Mouse (Mus musculus) ES-E14 (cell line): ENCODE data around the gene Itsn1.

Experiments used
- CHD2 ChIP-seq: IDR thresholded peaks from 2 replicates; pipeline ENCODE4 v1.6.1; 2014; ENCODE audit warnings: mild to moderate bottlenecking, low read depth, low read length, inconsistent platforms
- HCFC1 ChIP-seq: IDR thresholded peaks from 2 replicates; pipeline ENCODE4 v1.6.1; 2012; ENCODE audit warnings: low read length, inconsistent platforms, borderline replicate concordance; ENCODE audit not compliant: insufficient read depth
- ZC3H11A ChIP-seq: IDR thresholded peaks from 2 replicates; pipeline ENCODE4 v1.6.1; 2012; ENCODE audit warnings: low read depth, mild to moderate bottlenecking, inconsistent platforms, low read length, borderline replicate concordance
- ZNF384 ChIP-seq: IDR thresholded peaks from 2 replicates; pipeline ENCODE4 v1.6.1; 2012; ENCODE audit warnings: low read depth, low read length, inconsistent platforms

DNA sequence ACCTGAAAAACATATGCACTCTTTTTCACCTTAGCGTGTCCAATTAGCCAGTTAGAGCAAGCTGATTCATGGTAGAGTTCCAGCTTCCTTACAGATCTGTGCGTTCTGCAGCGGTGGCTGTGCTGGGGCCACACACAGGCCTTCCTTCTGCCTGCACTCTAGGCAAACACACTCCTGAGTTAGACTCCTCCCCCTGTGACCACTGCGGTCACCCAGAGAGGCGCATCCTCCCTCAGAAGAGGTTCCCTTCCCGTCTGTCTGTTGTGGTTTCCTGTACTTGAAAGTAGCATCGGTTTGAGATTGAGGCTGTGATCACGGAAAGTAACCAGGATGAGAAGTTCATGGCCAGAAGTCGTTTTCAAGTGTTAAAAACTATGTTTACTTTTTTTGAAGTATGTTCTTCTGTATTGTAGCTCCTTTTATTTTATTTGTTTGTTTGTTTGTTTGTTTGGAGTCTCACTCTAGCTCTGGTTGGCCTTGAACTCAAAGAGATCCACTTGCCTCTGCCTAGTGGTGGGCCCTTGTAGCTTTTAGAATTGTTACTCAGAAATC lies 96.8 kb downstream of the Itsn1 start:
- TF ChIP-seq ZC3H11A (no peak), HCFC1 (no peak), CHD2 (no peak), ZNF384 (no peak)
